8 mouse cellular contexts compared by ENCODE assay signal in genomic region chr7:99876345-99876744, GRCm38 (mm10). TPM values are rescaled to one million over a fixed set of nuclear protein-coding genes. Genes with fewer than 3 reads are reported as not detected.
DNase-seq lines count a peak whose midpoint lies in the region; ATAC-seq lines count a peak whose summit lies in the region.

No protein-coding gene starts in this region.

- H3K27me3 ChIP-seq in forebrain, embryonic 16.5 days (replicated peaks; ENCODE audit: control insufficient read depth, insufficient read depth, low read length): no peaks in the 10 kb centered on the region

- H3K27ac ChIP-seq in forebrain, embryonic 16.5 days (ENCODE audit: low read length): no peak overlapping the region

- no peaks in the 10 kb centered on the region for H3K9me3 ChIP-seq in forebrain, embryonic 16.5 days (ENCODE audit: control insufficient read depth, low read length)

- WGBS in forebrain, embryonic 16.5 days: 2% methylated on average over 3 of the region's 3 CpGs

- no peak overlapping the region for H3K4me3 ChIP-seq in forebrain, embryonic 16.5 days (replicated peaks; ENCODE audit: low read length)

- no peak overlapping the region for H3K9ac ChIP-seq in forebrain, embryonic 16.5 days (replicated peaks; ENCODE audit: low read depth, low read length)

- H3K4me1 ChIP-seq in forebrain, embryonic 16.5 days (replicated peaks; ENCODE audit: control insufficient read depth, insufficient read depth, low read length): no peaks in the 10 kb centered on the region

- H3K36me3 ChIP-seq in forebrain, embryonic 16.5 days (ENCODE audit: control insufficient read depth, insufficient read depth): no peaks in the 10 kb centered on the region

- H3K4me2 ChIP-seq in forebrain, embryonic 16.5 days (ENCODE audit: low read length): no peak overlapping the region

- DNase-seq in R1 (ENCODE audit: low read depth, low spot score): peak; percentile 76
- peak; percentile 58 for DNase-seq in cerebellum, adult 11 months
- peak; percentile 90 for DNase-seq in heart, postnatal 4 days
- DNase-seq in layer of hippocampus, postnatal 25 days (ENCODE audit: extremely low spot score in 1 of 2, low spot score in 1 of 2): peak; percentile 87 to 98
- peak; percentile 76 to 77 for DNase-seq in right cerebral cortex, postnatal 36 days (ENCODE audit: low spot score in 2 of 2)
- DNase-seq in urinary bladder, postnatal 4 days (ENCODE audit: low spot score in 2 of 2): peak; percentile 54 to 79

- ATAC-seq in forebrain, embryonic 16.5 days: 0 out of 2 replicates have a peak, but pooled peaks have one; percentile 20
- peak; percentile 83 for ATAC-seq in megakaryocyte-erythroid progenitor cell, adult 5-6 weeks (replicated peaks; ENCODE audit: low FRiP score, low TSS enrichment, poor library complexity, severe bottlenecking)

RNA-seq across cellular contexts. Expression of gene Spcs2, which starts 13.1 kb away (rescaled TPM):
- polyA plus RNA-seq in forebrain, embryonic 16.5 days (2015; fragmentation: Nextera tagmentation; extraction: Ambion mirVana): 278 and 304 TPM in 2 replicates
- total RNA-seq in heart, postnatal 4 days (2021): 10 to 100 TPM; 64.0 to 68.1 TPM
- total RNA-seq in layer of hippocampus, postnatal 25 days (2021): 100 to 1,000 TPM in 1 of 2 experiments, 10 to 100 TPM in 1; 89.9 to 104 TPM
- total RNA-seq in megakaryocyte-erythroid progenitor cell, adult 5-6 weeks (2014; fragmentation: Nextera tagmentation): 93.4 and 132 TPM in 2 replicates
- total RNA-seq in megakaryocyte-erythroid progenitor cell, adult 5-6 weeks (2017): 136 and 153 TPM in 2 replicates

RNA-seq across cellular contexts. Expression of gene Xrra1, which starts 17.4 kb away (rescaled TPM):
- 0.60 and 0.70 TPM in 2 replicates for polyA plus RNA-seq in forebrain, embryonic 16.5 days (2015; fragmentation: Nextera tagmentation; extraction: Ambion mirVana)
- total RNA-seq in heart, postnatal 4 days (2021): under 1 TPM; 0.17 to 0.20 TPM
- total RNA-seq in layer of hippocampus, postnatal 25 days (2021): 1 to 10 TPM in 1 of 2 experiments, under 1 TPM in 1; 0.94 to 1.1 TPM
- 0.07 TPM in 1 of 2 replicates, not detected in the other for total RNA-seq in megakaryocyte-erythroid progenitor cell, adult 5-6 weeks (2014; fragmentation: Nextera tagmentation)
- total RNA-seq in megakaryocyte-erythroid progenitor cell, adult 5-6 weeks (2017): not detected in 2 replicates

RNA-seq across cellular contexts. Expression of gene Neu3, which starts 48.1 kb away (rescaled TPM):
- polyA plus RNA-seq in forebrain, embryonic 16.5 days (2015; fragmentation: Nextera tagmentation; extraction: Ambion mirVana): 1.6 and 1.7 TPM in 2 replicates
- 1 to 10 TPM; 3.1 to 3.6 TPM for total RNA-seq in heart, postnatal 4 days (2021)
- total RNA-seq in layer of hippocampus, postnatal 25 days (2021): 1 to 10 TPM; 2.8 to 2.9 TPM
- total RNA-seq in megakaryocyte-erythroid progenitor cell, adult 5-6 weeks (2014; fragmentation: Nextera tagmentation): 3.9 and 8.1 TPM in 2 replicates
- total RNA-seq in megakaryocyte-erythroid progenitor cell, adult 5-6 weeks (2017): 3.9 and 5.8 TPM in 2 replicates
